Mouse (Mus musculus): ENCODE measurements around the gene Rps21. TPM values are rescaled to one million over a fixed set of nuclear protein-coding genes. Genes with fewer than 3 reads are reported as not detected.
A peak's percentile ranks its signal among the peaks of the same experiment; 100 is the strongest.

The Rps21 gene
- polyA plus RNA-seq, 1 experiment from 2014 or later, result 526 TPM

- Histone ChIP-seq H3K9me3 (ENCODE audit: control insufficient read depth, low read length) (no peaks in the 10 kb centered on the region), H3K9ac (ENCODE audit: low read length) (peak within 1 kb of the TSS; percentile 82), H3K4me2 (ENCODE audit: low read depth, low read length) (peak within 1 kb of the TSS; percentile 73), H3K27ac (ENCODE audit: low read length) (peak within 1 kb of the TSS; percentile 86), H3K4me1 (replicated peaks; ENCODE audit: control insufficient read depth, insufficient read depth, low read length) (peaks cover 52% of the 10 kb centered on the region), H3K4me3 (ENCODE audit: low read length) (peak within 1 kb of the TSS; percentile 77), H3K36me3 (ENCODE audit: control insufficient read depth, insufficient read depth, low read length) (no peaks in the 10 kb centered on the region), H3K27me3 (ENCODE audit: control insufficient read depth, insufficient read depth, low read depth, low read length) (peaks cover 5% of the 10 kb centered on the region; the same call in 1 of the 2 replicates)
- under 1% methylated on average over 33 of the region's 37 CpGs for WGBS
- ATAC-seq (ENCODE audit: low read depth), result peak; percentile 74
Measured at GRCm38 (mm10) chr2:180225762-180226378, 31.3 kb upstream of the Rps21 start, which contains the start of gene Lama5. TSS of gene Lama5 (minus strand) at chr2:180225859.

- Histone ChIP-seq H3K9me3 (ENCODE audit: control insufficient read depth, low read length) (no peaks in the 10 kb centered on the region), H3K9ac (ENCODE audit: low read length) (peak overlapping the region; percentile 55), H3K4me1 (replicated peaks; ENCODE audit: control insufficient read depth, insufficient read depth, low read length) (peaks cover 41% of the 10 kb centered on the region), H3K27me3 (ENCODE audit: control insufficient read depth, insufficient read depth, low read depth, low read length) (peaks cover 5% of the 10 kb centered on the region; the same call in 1 of the 2 replicates), H3K4me3 (ENCODE audit: low read length) (peak overlapping the region; percentile 28), H3K36me3 (ENCODE audit: control insufficient read depth, insufficient read depth, low read length) (no peaks in the 10 kb centered on the region), H3K27ac (ENCODE audit: low read length) (peak overlapping the region; percentile 86), H3K4me2 (ENCODE audit: low read depth, low read length) (peak overlapping the region; percentile 51)
- 3% methylated on average over 21 of the region's 21 CpGs for WGBS
- ATAC-seq (ENCODE audit: low read depth), result peak; percentile 11
Measured at GRCm38 (mm10) chr2:180227262-180228059, 29.7 kb upstream of the Rps21 start.

- Histone ChIP-seq H3K4me1 (replicated peaks; ENCODE audit: control insufficient read depth, insufficient read depth, low read length) (peaks cover 42% of the 10 kb centered on the region), H3K4me2 (ENCODE audit: low read depth, low read length) (peak overlapping the region; percentile 51), H3K4me3 (ENCODE audit: low read length) (no peak overlapping the region), H3K9me3 (ENCODE audit: control insufficient read depth, low read length) (no peaks in the 10 kb centered on the region), H3K9ac (ENCODE audit: low read length) (peak overlapping the region; percentile 55), H3K27ac (ENCODE audit: low read length) (peak overlapping the region; percentile 86), H3K27me3 (ENCODE audit: control insufficient read depth, insufficient read depth, low read depth, low read length) (peaks cover 5% of the 10 kb centered on the region; the same call in 1 of the 2 replicates), H3K36me3 (ENCODE audit: control insufficient read depth, insufficient read depth, low read length) (no peaks in the 10 kb centered on the region)
- ATAC-seq (ENCODE audit: low read depth), result 0 out of 2 replicates have a peak, but pooled peaks have one; percentile 0
- WGBS, result 33% methylated on average over 6 of the region's 6 CpGs
Measured at GRCm38 (mm10) chr2:180228060-180228458, 29.1 kb upstream of the Rps21 start.

- Histone ChIP-seq H3K4me2 (ENCODE audit: low read depth, low read length) (no peak overlapping the region), H3K4me3 (ENCODE audit: low read length) (no peak overlapping the region), H3K9ac (ENCODE audit: low read length) (peak overlapping the region; percentile 55), H3K4me1 (replicated peaks; ENCODE audit: control insufficient read depth, insufficient read depth, low read length) (peaks cover 43% of the 10 kb centered on the region), H3K27ac (ENCODE audit: low read length) (peak overlapping the region; percentile 86), H3K9me3 (ENCODE audit: control insufficient read depth, low read length) (no peaks in the 10 kb centered on the region), H3K27me3 (ENCODE audit: control insufficient read depth, insufficient read depth, low read depth, low read length) (peaks cover 5% of the 10 kb centered on the region; the same call in 1 of the 2 replicates), H3K36me3 (ENCODE audit: control insufficient read depth, insufficient read depth, low read length) (no peaks in the 10 kb centered on the region)
- WGBS, result 27% methylated on average over 7 of the region's 7 CpGs
- ATAC-seq (ENCODE audit: low read depth), result peak; percentile 42
Measured at GRCm38 (mm10) chr2:180228592-180228991, 28.6 kb upstream of the Rps21 start.

- WGBS, result 59% methylated on average over 3 of the region's 3 CpGs
- H3K4me1 ChIP-seq (replicated peaks; ENCODE audit: control insufficient read depth, insufficient read depth, low read length), result peaks cover 48% of the 10 kb centered on the region
- H3K27ac ChIP-seq (ENCODE audit: low read length), result peak overlapping the region; percentile 86
Measured at GRCm38 (mm10) chr2:180229129-180229528, 28.0 kb upstream of the Rps21 start.

GRCm38 (mm10) chr2:180230482-180230881 lies 26.7 kb upstream of the Rps21 start:
- H3K9ac ChIP-seq (ENCODE audit: low read length), result peak overlapping the region; percentile 31
- peaks cover 61% of the 10 kb centered on the region for H3K4me1 ChIP-seq (replicated peaks; ENCODE audit: control insufficient read depth, insufficient read depth, low read length)
- H3K27ac ChIP-seq (ENCODE audit: low read length), result peak overlapping the region; percentile 47
- no peak overlapping the region for H3K4me2 ChIP-seq (ENCODE audit: low read depth, low read length)
- H3K36me3 ChIP-seq (ENCODE audit: control insufficient read depth, insufficient read depth, low read length), result no peaks in the 10 kb centered on the region
- WGBS, result 32% methylated on average over 4 of the region's 4 CpGs
- no peak overlapping the region for H3K4me3 ChIP-seq (ENCODE audit: low read length)
- ATAC-seq (ENCODE audit: low read depth), result no peak
- H3K9me3 ChIP-seq (ENCODE audit: control insufficient read depth, low read length), result no peaks in the 10 kb centered on the region
- 0 out of 2 replicates have a peak, but pooled peaks cover 2% of the 10 kb centered on the region for H3K27me3 ChIP-seq (ENCODE audit: control insufficient read depth, insufficient read depth, low read depth, low read length)

More at GRCm38 (mm10) chr2:180229129-180229528, 28.0 kb upstream of the Rps21 start:
- no peak overlapping the region for H3K4me3 ChIP-seq (ENCODE audit: low read length)
- no peak overlapping the region for H3K4me2 ChIP-seq (ENCODE audit: low read depth, low read length)
- H3K36me3 ChIP-seq (ENCODE audit: control insufficient read depth, insufficient read depth, low read length), result no peaks in the 10 kb centered on the region
- H3K9ac ChIP-seq (ENCODE audit: low read length), result no peak overlapping the region
- H3K27me3 ChIP-seq (ENCODE audit: control insufficient read depth, insufficient read depth, low read depth, low read length), result peaks cover 4% of the 10 kb centered on the region; the same call in 1 of the 2 replicates
- no peak for ATAC-seq (ENCODE audit: low read depth)
- H3K9me3 ChIP-seq (ENCODE audit: control insufficient read depth, low read length), result no peaks in the 10 kb centered on the region

- H3K27me3 ChIP-seq (ENCODE audit: control insufficient read depth, insufficient read depth, low read depth, low read length), result no peaks in the 10 kb centered on the region
- ATAC-seq (ENCODE audit: low read depth), result no peak
- peak overlapping the region; percentile 98 for H3K27ac ChIP-seq (ENCODE audit: low read length)
- WGBS, result 59% methylated on average over 7 of the region's 7 CpGs
- no peak overlapping the region for H3K9ac ChIP-seq (ENCODE audit: low read length)
- no peak overlapping the region for H3K4me2 ChIP-seq (ENCODE audit: low read depth, low read length)
- H3K9me3 ChIP-seq (ENCODE audit: control insufficient read depth, low read length), result no peaks in the 10 kb centered on the region
- peaks cover 53% of the 10 kb centered on the region for H3K4me1 ChIP-seq (replicated peaks; ENCODE audit: control insufficient read depth, insufficient read depth, low read length)
- no peaks in the 10 kb centered on the region for H3K36me3 ChIP-seq (ENCODE audit: control insufficient read depth, insufficient read depth, low read length)
- no peak overlapping the region for H3K4me3 ChIP-seq (ENCODE audit: low read length)
Measured at GRCm38 (mm10) chr2:180233101-180233904, 23.9 kb upstream of the Rps21 start.

- Histone ChIP-seq H3K9me3 (ENCODE audit: control insufficient read depth, low read length) (no peaks in the 10 kb centered on the region), H3K9ac (ENCODE audit: low read length) (peak overlapping the region; percentile 29; the same call in 1 of the 2 replicates), H3K27me3 (ENCODE audit: control insufficient read depth, insufficient read depth, low read depth, low read length) (no peaks in the 10 kb centered on the region), H3K4me3 (ENCODE audit: low read length) (no peak overlapping the region), H3K4me1 (replicated peaks; ENCODE audit: control insufficient read depth, insufficient read depth, low read length) (peaks cover 49% of the 10 kb centered on the region), H3K27ac (ENCODE audit: low read length) (peak overlapping the region; percentile 98), H3K36me3 (ENCODE audit: control insufficient read depth, insufficient read depth, low read length) (no peaks in the 10 kb centered on the region), H3K4me2 (ENCODE audit: low read depth, low read length) (peak overlapping the region; percentile 3; the same call in 1 of the 2 replicates)
- ATAC-seq (ENCODE audit: low read depth), result peak; percentile 58
- WGBS, result 19% methylated on average over 8 of the region's 8 CpGs
Measured at GRCm38 (mm10) chr2:180234353-180234752, 22.8 kb upstream of the Rps21 start.

All from lung, embryonic 16.5 days (tissue).